Comparison of ENCODE assay signal across 8 mouse cellular contexts in genomic region chr2:152729013-152729635, GRCm38 (mm10). TPM values are rescaled to one million over a fixed set of nuclear protein-coding genes. Genes with fewer than 3 reads are reported as not detected.
DNase-seq lines count a peak whose midpoint lies in the region; ATAC-seq lines count a peak whose summit lies in the region.

No protein-coding gene starts in this region.

- 55% methylated on average over 8 of the region's 8 CpGs for WGBS in forebrain, embryonic 10.5 days
- 61% methylated on average over 8 of the region's 8 CpGs for WGBS in forebrain, embryonic 11.5 days
- WGBS in intestine, embryonic 14.5 days, result 27% methylated on average over 8 of the region's 8 CpGs
- WGBS in liver, embryonic 12.5 days (ENCODE audit: insufficient replicate concordance), result 28% methylated on average over 8 of the region's 8 CpGs

- no peak; the same call in 1 of the 2 replicates for ATAC-seq in forebrain, embryonic 11.5 days (replicated peaks; ENCODE audit: low FRiP score)
- peak; percentile 10 for ATAC-seq in intestine, embryonic 14.5 days (replicated peaks; ENCODE audit: low FRiP score, low TSS enrichment, low read depth)
- ATAC-seq in liver, embryonic 12.5 days, result no peak; the same call in 1 of the 2 replicates

- no peak overlapping the region for H3K4me3 ChIP-seq in forebrain, embryonic 10.5 days
- H3K4me3 ChIP-seq in forebrain, embryonic 11.5 days (ENCODE audit: low read depth, low read length), result no peak overlapping the region
- no peak overlapping the region for H3K4me3 ChIP-seq in intestine, embryonic 14.5 days (ENCODE audit: low read depth, low read length)
- H3K4me3 ChIP-seq in liver, embryonic 12.5 days, result no peak overlapping the region

- no peak overlapping the region for H3K4me2 ChIP-seq in forebrain, embryonic 11.5 days (ENCODE audit: low read depth, low read length, severe bottlenecking)
- 0 out of 2 replicates have a peak overlapping the region, but pooled peaks have one; percentile 3 for H3K4me2 ChIP-seq in intestine, embryonic 14.5 days (ENCODE audit: low read length)
- peak overlapping the region; percentile 15 for H3K4me2 ChIP-seq in liver, embryonic 12.5 days

- H3K27ac ChIP-seq in forebrain, embryonic 10.5 days, result peak overlapping the region; percentile 79
- H3K27ac ChIP-seq in forebrain, embryonic 11.5 days (ENCODE audit: low read depth, low read length), result no peak overlapping the region; the same call in 1 of the 2 replicates
- peak overlapping the region; percentile 88 for H3K27ac ChIP-seq in intestine, embryonic 14.5 days (ENCODE audit: low read depth)
- peak overlapping the region; percentile 70 for H3K27ac ChIP-seq in liver, embryonic 12.5 days

- H3K9ac ChIP-seq in forebrain, embryonic 11.5 days (ENCODE audit: low read length), result no peak overlapping the region
- H3K9ac ChIP-seq in intestine, embryonic 14.5 days (ENCODE audit: low read length), result no peak overlapping the region
- H3K9ac ChIP-seq in liver, embryonic 12.5 days, result no peak overlapping the region

- DNase-seq in forebrain, embryonic 10.5 days (ENCODE audit: extremely low spot score, low spot score), result no peak
- DNase-seq in forebrain, embryonic 11.5 days (ENCODE audit: low spot score), result no peak
- peak; percentile 52 for DNase-seq in NIH3T3 (ENCODE audit: low read depth)
- DNase-seq in intestine, embryonic 14.5 days (ENCODE audit: low spot score), result no peak
- no peak for DNase-seq in thymus, postnatal 36 days
- no peak for DNase-seq in Muller cell, postnatal 12 days (ENCODE audit: inconsistent ontology term)
- DNase-seq in gastrocnemius, adult 18-20 months (ENCODE audit: low spot score), result no peak

- H3K27me3 ChIP-seq in forebrain, embryonic 10.5 days (ENCODE audit: poor library complexity, severe bottlenecking), result peaks cover 24% of the 10 kb centered on the region
- no peaks in the 10 kb centered on the region; the same call in 1 of the 2 replicates for H3K27me3 ChIP-seq in forebrain, embryonic 11.5 days (ENCODE audit: control insufficient read depth, insufficient read depth, low read length)
- no peaks in the 10 kb centered on the region for H3K27me3 ChIP-seq in intestine, embryonic 14.5 days (replicated peaks; ENCODE audit: control insufficient read depth, insufficient read depth, low read length)
- H3K27me3 ChIP-seq in liver, embryonic 12.5 days (replicated peaks), result peaks cover 26% of the 10 kb centered on the region

- no peaks in the 10 kb centered on the region for H3K9me3 ChIP-seq in forebrain, embryonic 10.5 days
- H3K9me3 ChIP-seq in forebrain, embryonic 11.5 days (ENCODE audit: control insufficient read depth, low read length), result no peaks in the 10 kb centered on the region
- no peaks in the 10 kb centered on the region for H3K9me3 ChIP-seq in intestine, embryonic 14.5 days (ENCODE audit: control insufficient read depth, low read length)
- H3K9me3 ChIP-seq in liver, embryonic 12.5 days (replicated peaks), result no peaks in the 10 kb centered on the region

- H3K36me3 ChIP-seq in forebrain, embryonic 10.5 days (replicated peaks), result no peaks in the 10 kb centered on the region
- no peaks in the 10 kb centered on the region for H3K36me3 ChIP-seq in forebrain, embryonic 11.5 days (ENCODE audit: control insufficient read depth, insufficient read depth, low read length)
- no peaks in the 10 kb centered on the region for H3K36me3 ChIP-seq in intestine, embryonic 14.5 days (ENCODE audit: control insufficient read depth, insufficient read depth, low read length)
- H3K36me3 ChIP-seq in liver, embryonic 12.5 days, result no peaks in the 10 kb centered on the region

- H3K4me1 ChIP-seq in forebrain, embryonic 10.5 days, result peaks cover 56% of the 10 kb centered on the region
- no peaks in the 10 kb centered on the region; the same call in 1 of the 2 replicates for H3K4me1 ChIP-seq in forebrain, embryonic 11.5 days (replicated peaks; ENCODE audit: control insufficient read depth, insufficient read depth, low read length)
- H3K4me1 ChIP-seq in intestine, embryonic 14.5 days (replicated peaks; ENCODE audit: control insufficient read depth, insufficient read depth, low read length), result peaks cover 36% of the 10 kb centered on the region
- peaks cover 49% of the 10 kb centered on the region for H3K4me1 ChIP-seq in liver, embryonic 12.5 days

RNA-seq across cellular contexts. Expression of gene Id1, which starts 6.9 kb away (rescaled TPM):
- 57.5 and 61.1 TPM in 2 replicates for polyA plus RNA-seq in forebrain, embryonic 10.5 days (2016; fragmentation: Nextera tagmentation; extraction: Ambion mirVana)
- polyA plus RNA-seq in forebrain, embryonic 11.5 days (2014; fragmentation: Nextera tagmentation; extraction: Ambion mirVana), result 51.1 and 53.1 TPM in 2 replicates
- polyA plus RNA-seq in intestine, embryonic 14.5 days (2014; fragmentation: Nextera tagmentation; extraction: Ambion mirVana), result 101 and 109 TPM in 2 replicates
- 28.1 and 30.6 TPM in 2 replicates for polyA plus RNA-seq in liver, embryonic 12.5 days (2016; fragmentation: Nextera tagmentation; extraction: Ambion mirVana)
- 10 to 100 TPM; 16.0 to 28.5 TPM for total RNA-seq in gastrocnemius, adult 18-20 months (2021)

RNA-seq across cellular contexts. Expression of gene Cox4i2, which starts 24.8 kb away (rescaled TPM):
- polyA plus RNA-seq in forebrain, embryonic 10.5 days (2016; fragmentation: Nextera tagmentation; extraction: Ambion mirVana), result 3.0 and 4.2 TPM in 2 replicates
- polyA plus RNA-seq in forebrain, embryonic 11.5 days (2014; fragmentation: Nextera tagmentation; extraction: Ambion mirVana), result 4.6 and 5.5 TPM in 2 replicates
- 11.0 and 13.1 TPM in 2 replicates for polyA plus RNA-seq in intestine, embryonic 14.5 days (2014; fragmentation: Nextera tagmentation; extraction: Ambion mirVana)
- 2.5 and 3.4 TPM in 2 replicates for polyA plus RNA-seq in liver, embryonic 12.5 days (2016; fragmentation: Nextera tagmentation; extraction: Ambion mirVana)
- total RNA-seq in gastrocnemius, adult 18-20 months (2021), result 1 to 10 TPM; 2.6 to 3.5 TPM

RNA-seq across cellular contexts. Expression of gene Mcts2, which starts 42.3 kb away (rescaled TPM):
- polyA plus RNA-seq in forebrain, embryonic 10.5 days (2016; fragmentation: Nextera tagmentation; extraction: Ambion mirVana), result 39.1 and 40.3 TPM in 2 replicates
- 37.9 and 39.5 TPM in 2 replicates for polyA plus RNA-seq in forebrain, embryonic 11.5 days (2014; fragmentation: Nextera tagmentation; extraction: Ambion mirVana)
- polyA plus RNA-seq in intestine, embryonic 14.5 days (2014; fragmentation: Nextera tagmentation; extraction: Ambion mirVana), result 32.8 and 34.0 TPM in 2 replicates
- polyA plus RNA-seq in liver, embryonic 12.5 days (2016; fragmentation: Nextera tagmentation; extraction: Ambion mirVana), result 26.4 and 27.2 TPM in 2 replicates
- total RNA-seq in gastrocnemius, adult 18-20 months (2021), result 10 to 100 TPM; 11.3 to 12.7 TPM

RNA-seq across cellular contexts. Expression of gene H13, which starts 59.9 kb away (rescaled TPM):
- polyA plus RNA-seq in forebrain, embryonic 10.5 days (2016; fragmentation: Nextera tagmentation; extraction: Ambion mirVana), result 90.7 and 93.2 TPM in 2 replicates
- polyA plus RNA-seq in forebrain, embryonic 11.5 days (2014; fragmentation: Nextera tagmentation; extraction: Ambion mirVana), result 110 and 112 TPM in 2 replicates
- 108 and 113 TPM in 2 replicates for polyA plus RNA-seq in intestine, embryonic 14.5 days (2014; fragmentation: Nextera tagmentation; extraction: Ambion mirVana)
- polyA plus RNA-seq in liver, embryonic 12.5 days (2016; fragmentation: Nextera tagmentation; extraction: Ambion mirVana), result 57.5 and 59.1 TPM in 2 replicates
- 10 to 100 TPM; 29.5 to 30.8 TPM for total RNA-seq in gastrocnemius, adult 18-20 months (2021)
